Mouse (Mus musculus) kidney, embryonic 15.5 days (tissue): ENCODE data around the gene Timm13. TPM values are rescaled to one million over a fixed set of nuclear protein-coding genes. Genes with fewer than 3 reads are reported as not detected.

Experiments used
- ATAC-seq: fragments of 200-750 bp; cut with Nextera tagmentation; replicated peaks from 2 replicates; pipeline ENCODE4 v1.8.0; 2017; ENCODE audit warnings: moderate TSS enrichment; ENCODE audit not compliant: low FRiP score
- H3K27ac ChIP-seq: fragments of 300-500 bp; sonication (generic); 2 replicates; pipeline ENCODE4 v1.5.1; 2015; ENCODE audit warnings: mild to moderate bottlenecking, inconsistent platforms
- H3K27me3 ChIP-seq: fragments of 300-500 bp; sonication (generic); 2 replicates; pipeline ENCODE4 v1.6.1; 2015; ENCODE audit warnings: inconsistent platforms
- H3K36me3 ChIP-seq: fragments of 300-500 bp; sonication (generic); 2 replicates; pipeline ENCODE4 v1.6.1; 2015; ENCODE audit warnings: inconsistent platforms
- H3K4me1 ChIP-seq: fragments of 300-500 bp; sonication (generic); 2 replicates; pipeline ENCODE4 v1.6.1; 2015; ENCODE audit warnings: inconsistent platforms
- H3K4me2 ChIP-seq: fragments of 300-500 bp; sonication (generic); 2 replicates; pipeline ENCODE4 v1.6.1; 2015; ENCODE audit warnings: moderate library complexity, mild to moderate bottlenecking, inconsistent platforms
- H3K4me3 ChIP-seq: fragments of 300-500 bp; sonication (generic); replicated peaks from 2 replicates; pipeline ENCODE4 v1.5.1; 2015; ENCODE audit warnings: mild to moderate bottlenecking, inconsistent platforms
- H3K9ac ChIP-seq: fragments of 300-500 bp; sonication (generic); 2 replicates; pipeline ENCODE4 v1.6.1; 2015; ENCODE audit warnings: mild to moderate bottlenecking, inconsistent platforms
- H3K9me3 ChIP-seq: fragments of 300-500 bp; sonication (generic); replicated peaks from 2 replicates; pipeline ENCODE4 v1.6.1; 2016; ENCODE audit warnings: inconsistent platforms
- WGBS: fragments of 180-500 bp; shearing (Covaris S2); methylation state at CpG from one replicate; pipeline ENCODE4 v1.1.7; 2015; ENCODE audit warnings: mixed read lengths; 5-methylcytosine and 5-hydroxymethylcytosine counted together
- polyA plus RNA-seq: library from polyadenylated mRNA; unstranded; fragments of >200 nt; fragmentation: Nextera tagmentation; extraction: Ambion mirVana; gene quantifications from 2 replicates; pipeline ENCODE4 v1.2.1, GENCODE M21; 2015

Timm13 gene
- polyA plus RNA-seq, 1 experiment from 2014 or later, result 368 TPM

DNA sequence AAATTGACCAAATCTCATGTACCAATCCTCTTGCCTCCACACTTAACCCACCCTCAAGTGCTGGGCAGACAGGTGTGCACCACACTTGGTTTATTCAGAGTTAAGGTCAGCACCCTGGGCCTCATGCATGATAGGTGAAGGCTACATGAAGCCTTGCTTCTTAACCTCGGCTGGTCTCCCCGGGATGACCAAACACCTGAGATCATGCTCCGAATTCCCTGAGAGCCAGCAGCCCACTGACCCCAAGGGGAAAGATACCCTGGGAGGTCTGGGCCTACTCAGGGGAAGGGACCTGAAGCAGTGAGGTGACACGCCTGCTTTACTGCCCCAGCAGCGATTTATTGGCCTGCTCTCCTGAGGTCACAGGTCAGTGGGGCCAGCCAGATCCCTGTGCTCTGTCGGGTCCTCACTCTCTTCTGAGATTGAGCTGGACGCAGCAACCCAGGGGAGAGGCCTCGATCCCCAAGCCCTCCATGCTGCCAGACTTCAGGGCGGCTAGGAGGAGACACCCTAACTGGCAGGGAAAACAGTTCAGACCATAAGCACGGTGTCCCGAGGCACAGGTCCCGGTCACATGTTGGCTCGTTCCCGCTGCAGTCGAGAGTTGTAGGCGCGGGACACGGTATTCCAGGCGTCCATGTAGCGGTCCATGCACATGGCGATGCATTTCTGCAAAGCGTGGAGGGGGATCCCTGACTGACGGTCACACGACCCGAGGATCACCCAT lies 1.0 kb downstream of the Timm13 start:
- Histone ChIP-seq H3K27ac (peak overlapping the region; percentile 84), H3K9ac (peak overlapping the region; percentile 85), H3K9me3 (no peaks in the 10 kb centered on the region), H3K4me1 (peaks cover 33% of the 10 kb centered on the region), H3K27me3 (no peaks in the 10 kb centered on the region), H3K36me3 (peaks cover 50% of the 10 kb centered on the region), H3K4me3 (peak overlapping the region; percentile 81), H3K4me2 (peak overlapping the region; percentile 90)
- 10% methylated on average over 25 of the region's 25 CpGs for WGBS
- ATAC-seq, result no peak; the same call in 1 of the 2 replicates

DNA sequence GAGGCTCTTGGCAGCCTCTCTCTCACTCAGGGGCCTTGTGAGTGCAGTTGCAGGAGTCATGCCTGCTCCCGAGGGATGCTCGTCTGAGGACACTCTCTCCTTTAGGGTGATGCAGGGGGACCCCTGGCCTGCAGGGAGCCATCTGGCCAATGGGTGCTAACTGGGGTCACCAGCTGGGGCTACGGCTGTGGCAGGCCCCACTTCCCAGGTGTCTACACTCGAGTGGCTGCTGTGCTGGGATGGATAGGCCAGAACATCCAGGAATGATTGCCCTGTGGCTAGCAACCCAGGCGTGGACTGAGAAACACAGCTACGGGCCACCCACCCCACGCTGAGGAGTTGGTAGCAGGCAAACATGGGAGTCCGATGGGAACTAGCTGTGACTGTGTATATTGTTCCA lies 1.7 kb downstream of the Timm13 start:
- Histone ChIP-seq H3K4me3 (peak overlapping the region; percentile 81), H3K9ac (no peak overlapping the region), H3K36me3 (peaks cover 44% of the 10 kb centered on the region), H3K4me1 (peaks cover 33% of the 10 kb centered on the region), H3K27me3 (no peaks in the 10 kb centered on the region), H3K27ac (no peak overlapping the region), H3K9me3 (no peaks in the 10 kb centered on the region), H3K4me2 (peak overlapping the region; percentile 90)
- 91% methylated on average over 8 of the region's 8 CpGs for WGBS
- ATAC-seq, result no peak

DNA sequence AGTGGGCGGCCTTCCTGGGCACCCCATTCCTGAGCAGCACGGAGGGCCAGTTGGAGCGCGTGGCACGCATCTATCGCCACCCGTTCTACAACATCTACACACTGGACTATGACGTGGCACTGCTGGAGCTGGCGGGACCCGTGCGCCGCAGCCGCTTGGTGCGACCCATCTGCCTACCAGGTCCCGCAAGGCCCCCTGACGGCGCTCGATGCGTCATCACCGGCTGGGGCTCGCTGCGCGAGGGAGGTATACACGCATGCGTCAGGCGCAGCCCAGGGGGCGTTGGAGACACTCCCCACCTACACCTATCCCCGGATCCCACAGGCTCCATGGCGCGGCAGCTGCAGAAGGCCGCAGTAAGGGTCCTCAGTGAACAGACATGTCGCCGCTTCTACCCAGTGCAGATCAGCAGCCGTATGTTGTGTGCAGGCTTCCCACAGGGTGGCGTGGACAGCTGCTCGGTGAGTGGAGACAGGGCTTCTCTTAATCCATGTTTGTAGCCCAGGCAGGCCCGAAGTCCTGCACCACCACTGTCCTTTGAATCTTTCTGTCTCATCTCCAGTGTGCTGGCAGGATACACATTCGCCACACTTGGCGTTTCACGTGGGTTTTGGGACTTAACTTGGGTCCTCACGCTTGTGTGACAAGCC lies 2.8 kb downstream of the Timm13 start:
- no peak for ATAC-seq
- no peaks in the 10 kb centered on the region for H3K27me3 ChIP-seq
- 0 out of 2 replicates have a peak overlapping the region, but pooled peaks have one; percentile 7 for H3K9ac ChIP-seq
- H3K27ac ChIP-seq, result no peak overlapping the region
- H3K4me3 ChIP-seq, result peak overlapping the region; percentile 6; the same call in 1 of the 2 replicates
- peaks cover 33% of the 10 kb centered on the region for H3K36me3 ChIP-seq
- H3K4me1 ChIP-seq, result peaks cover 33% of the 10 kb centered on the region
- peak overlapping the region; percentile 35; the same call in 1 of the 2 replicates for H3K4me2 ChIP-seq
- no peaks in the 10 kb centered on the region for H3K9me3 ChIP-seq
- WGBS, result 39% methylated on average over 41 of the region's 41 CpGs

DNA sequence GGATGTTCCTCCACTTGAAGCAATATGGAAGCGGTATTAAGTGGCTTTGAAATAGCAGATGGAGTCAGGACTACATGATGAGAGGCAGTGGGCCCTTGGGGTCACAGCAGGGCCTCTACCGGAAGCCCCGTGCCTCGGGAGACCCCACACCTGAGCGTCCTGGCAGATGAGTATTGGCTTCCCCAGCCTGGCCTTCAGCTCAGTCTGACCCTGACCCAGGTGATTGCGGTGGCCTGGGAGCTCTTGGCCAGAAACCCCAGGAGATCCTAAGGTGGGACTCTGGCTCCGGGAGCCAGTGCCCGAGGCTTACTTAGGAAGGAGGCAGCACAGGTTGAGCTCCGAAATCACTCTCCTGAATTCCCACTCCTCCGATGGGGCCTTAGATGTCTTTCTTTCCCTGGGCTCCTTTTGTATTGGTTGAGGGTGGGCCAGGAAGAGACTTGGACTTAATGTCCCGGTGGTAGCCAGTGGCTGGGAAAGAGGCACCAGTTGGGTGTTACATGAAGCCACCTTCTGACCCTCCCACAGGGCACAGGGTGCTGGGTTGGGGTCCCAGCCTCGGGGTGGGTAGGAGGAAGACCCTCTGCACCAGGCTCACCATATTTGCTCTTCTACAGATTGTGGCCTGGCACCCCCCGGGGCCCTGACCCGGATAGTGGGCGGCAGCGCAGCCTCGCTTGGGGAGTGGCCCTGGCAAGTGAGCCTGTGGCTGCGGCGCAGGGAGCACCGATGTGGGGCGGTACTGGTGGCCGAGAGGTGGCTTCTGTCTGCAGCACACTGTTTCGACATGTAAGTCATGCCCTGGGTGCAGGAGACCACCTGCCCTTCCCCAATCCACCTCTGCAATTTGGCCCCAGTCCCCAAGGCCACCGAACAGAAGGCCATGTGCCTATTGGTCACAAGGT lies 3.9 kb downstream of the Timm13 start:
- H3K9me3 ChIP-seq, result no peaks in the 10 kb centered on the region
- no peak overlapping the region for H3K4me2 ChIP-seq
- peaks cover 32% of the 10 kb centered on the region for H3K4me1 ChIP-seq
- whole genome bisulfite sequencing, result 69% methylated on average over 24 of the region's 24 CpGs
- H3K9ac ChIP-seq, result no peak overlapping the region
- no peak overlapping the region for H3K27ac ChIP-seq
- peaks cover 21% of the 10 kb centered on the region for H3K36me3 ChIP-seq
- no peaks in the 10 kb centered on the region for H3K27me3 ChIP-seq
- no peak for ATAC-seq
- no peak overlapping the region for H3K4me3 ChIP-seq

DNA sequence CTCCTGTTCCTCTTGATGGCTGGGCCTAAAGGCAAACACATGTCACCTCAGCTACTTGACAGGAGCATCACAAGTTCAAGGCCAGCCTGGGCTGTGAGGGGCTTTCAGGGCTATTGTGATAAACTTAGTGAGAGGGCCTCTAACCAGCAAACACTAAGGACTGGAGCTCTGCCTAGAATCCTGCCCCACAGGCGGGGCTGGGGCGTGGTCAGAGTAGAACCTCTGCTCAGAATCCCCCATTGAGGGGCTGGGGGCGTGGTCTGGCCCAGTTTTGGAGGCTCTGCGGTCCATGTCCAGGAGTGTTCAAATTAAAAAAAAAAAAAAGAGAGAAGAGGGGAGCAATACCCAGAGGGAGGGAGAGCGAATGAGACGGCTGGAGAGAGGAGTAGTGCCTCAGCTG lies 5.1 kb downstream of the Timm13 start:
- no peak overlapping the region for H3K9ac ChIP-seq
- H3K27me3 ChIP-seq, result no peaks in the 10 kb centered on the region
- H3K9me3 ChIP-seq, result no peaks in the 10 kb centered on the region
- H3K4me2 ChIP-seq, result no peak overlapping the region
- no peak for ATAC-seq
- 85% methylated on average over 6 of the region's 6 CpGs for WGBS
- H3K27ac ChIP-seq, result no peak overlapping the region
- H3K4me3 ChIP-seq, result no peak overlapping the region
- peaks cover 25% of the 10 kb centered on the region for H3K4me1 ChIP-seq
- H3K36me3 ChIP-seq, result peaks cover 16% of the 10 kb centered on the region

DNA sequence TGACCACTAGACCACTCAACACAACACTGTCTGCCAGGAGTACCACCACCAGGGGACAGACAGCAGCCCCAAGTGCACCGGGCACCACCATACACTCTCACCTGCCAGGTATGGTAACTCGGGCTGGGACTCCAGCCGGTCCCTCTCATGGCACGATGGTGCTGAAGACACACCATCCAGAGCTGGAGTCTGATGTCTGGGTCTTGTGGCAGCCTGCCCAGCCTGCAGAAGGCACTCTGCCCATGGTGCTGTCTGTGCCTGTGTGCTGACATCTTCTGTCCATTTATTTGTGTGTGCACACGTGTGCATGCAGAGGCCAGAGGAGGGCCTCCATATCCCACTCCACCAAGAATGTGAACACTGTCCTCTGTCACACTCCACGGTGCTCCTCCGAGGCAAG lies 5.7 kb downstream of the Timm13 start:
- Histone ChIP-seq H3K4me3 (no peak overlapping the region), H3K27ac (no peak overlapping the region), H3K4me1 (peaks cover 25% of the 10 kb centered on the region), H3K27me3 (peaks cover 3% of the 10 kb centered on the region; the same call in 1 of the 2 replicates), H3K9me3 (no peaks in the 10 kb centered on the region), H3K9ac (no peak overlapping the region), H3K36me3 (peaks cover 16% of the 10 kb centered on the region), H3K4me2 (no peak overlapping the region)
- WGBS, result 82% methylated on average over 7 of the region's 7 CpGs
- no peak for ATAC-seq

DNA sequence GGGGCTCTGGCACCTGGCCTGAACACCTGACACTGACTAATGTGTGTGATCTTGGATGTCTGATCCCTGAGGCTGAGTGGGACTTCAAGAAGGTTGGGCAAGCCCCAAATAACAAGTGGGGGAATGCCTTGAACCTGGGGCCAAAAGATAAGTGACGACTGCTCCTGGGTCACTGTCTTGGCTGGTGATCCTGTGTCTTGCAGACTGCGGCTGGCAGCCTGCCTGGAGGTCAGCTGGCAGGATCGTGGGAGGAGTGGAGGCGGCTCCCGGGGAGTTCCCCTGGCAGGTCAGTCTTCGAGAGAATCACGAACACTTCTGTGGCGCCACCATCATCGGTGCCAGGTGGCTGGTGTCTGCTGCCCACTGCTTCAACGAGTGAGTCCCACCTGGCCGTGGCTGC lies 13.6 kb downstream of the Timm13 start:
- Histone ChIP-seq H3K36me3 (no peaks in the 10 kb centered on the region), H3K4me1 (peaks cover 4% of the 10 kb centered on the region; the same call in 1 of the 2 replicates), H3K4me2 (no peak overlapping the region), H3K27ac (no peak overlapping the region), H3K4me3 (no peak overlapping the region), H3K9me3 (no peaks in the 10 kb centered on the region), H3K9ac (no peak overlapping the region), H3K27me3 (peaks cover 22% of the 10 kb centered on the region)
- ATAC-seq, result no peak
- 43% methylated on average over 11 of the region's 11 CpGs for WGBS

DNA sequence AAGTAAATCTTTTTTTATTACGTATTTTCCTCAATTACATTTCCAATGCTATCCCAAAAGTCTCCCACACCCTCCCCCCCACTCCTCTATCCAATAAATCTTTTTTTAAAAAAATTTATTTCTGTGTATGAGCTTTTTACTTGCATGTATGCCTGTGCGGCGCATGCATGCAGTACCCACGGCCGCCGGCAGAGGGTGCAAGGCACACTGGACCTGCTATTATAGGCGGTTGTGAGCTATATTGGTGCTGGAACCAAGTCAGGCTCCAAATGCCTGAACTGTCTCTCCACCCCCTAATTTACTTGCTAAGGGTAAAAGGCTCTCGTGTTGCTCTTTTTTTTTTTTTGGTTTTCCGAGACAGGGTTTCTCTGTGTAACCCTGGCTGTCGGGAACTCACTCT lies 19.5 kb downstream of the Timm13 start:
- Histone ChIP-seq H3K4me1 (peaks cover 5% of the 10 kb centered on the region; the same call in 1 of the 2 replicates), H3K4me2 (no peak overlapping the region), H3K9me3 (no peaks in the 10 kb centered on the region), H3K27ac (no peak overlapping the region), H3K4me3 (no peak overlapping the region), H3K27me3 (no peaks in the 10 kb centered on the region; the same call in 1 of the 2 replicates), H3K9ac (no peak overlapping the region), H3K36me3 (no peaks in the 10 kb centered on the region)
- ATAC-seq, result no peak
- 28% methylated on average over 10 of the region's 10 CpGs for WGBS

DNA sequence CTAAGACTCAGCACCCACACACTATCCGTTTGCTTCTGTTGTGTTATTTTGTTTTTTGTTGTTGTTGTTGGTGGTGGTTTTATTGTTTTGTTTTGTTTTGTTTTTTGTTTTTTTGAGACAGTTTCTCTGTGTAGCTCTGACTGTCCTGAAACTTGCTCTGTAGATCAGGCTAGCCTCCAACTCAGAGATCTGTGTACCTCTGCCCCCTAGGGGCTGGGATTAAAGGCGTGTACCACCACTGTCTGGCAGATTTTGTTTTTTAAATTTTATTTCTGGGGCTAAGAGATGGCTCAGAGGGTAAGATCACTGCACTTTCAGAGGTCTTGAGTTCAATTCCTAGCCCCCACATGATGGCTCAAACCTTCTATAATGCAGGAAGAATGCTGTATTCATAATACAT lies 19.9 kb downstream of the Timm13 start:
- 71% methylated on average over 2 of the region's 2 CpGs for WGBS

DNA sequence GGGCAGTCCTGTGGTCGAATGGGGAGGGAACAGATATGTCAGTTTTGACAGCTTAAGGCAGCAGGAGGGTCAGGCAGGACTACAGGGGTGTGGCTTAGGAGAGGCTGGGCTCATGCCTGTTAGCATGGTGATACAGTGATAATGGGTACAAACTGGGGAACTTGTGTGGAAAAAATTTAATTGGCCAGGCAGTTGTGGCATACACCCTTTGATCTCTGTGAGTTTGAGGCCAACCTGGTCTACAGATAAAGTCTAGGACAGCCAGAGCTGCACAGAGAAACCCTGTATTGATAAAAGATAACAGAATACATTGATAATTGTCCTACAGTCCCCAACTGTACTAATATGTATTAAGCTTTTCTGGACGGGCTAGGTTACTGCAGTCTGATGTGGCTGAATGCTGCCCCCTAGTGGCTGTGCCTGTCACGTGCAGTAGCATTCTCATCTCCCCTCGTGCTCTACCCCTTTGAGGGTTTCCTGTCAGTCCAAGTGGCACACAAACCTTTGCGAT lies 20.6 kb downstream of the Timm13 start:
- no peaks in the 10 kb centered on the region for H3K9me3 ChIP-seq
- no peak overlapping the region for H3K4me3 ChIP-seq
- ATAC-seq, result 0 out of 2 replicates have a peak, but pooled peaks have one; percentile 43
- no peak overlapping the region for H3K4me2 ChIP-seq
- whole genome bisulfite sequencing, result 17% methylated on average over 5 of the region's 5 CpGs
- H3K4me1 ChIP-seq, result peaks cover 7% of the 10 kb centered on the region; the same call in 1 of the 2 replicates
- no peaks in the 10 kb centered on the region for H3K27me3 ChIP-seq
- H3K27ac ChIP-seq, result no peak overlapping the region
- no peak overlapping the region for H3K9ac ChIP-seq
- no peaks in the 10 kb centered on the region for H3K36me3 ChIP-seq

More for the DNA sequence above, 19.9 kb downstream of the Timm13 start:
- H3K4me2 ChIP-seq, result no peak overlapping the region
- ATAC-seq, result no peak
- no peak overlapping the region for H3K4me3 ChIP-seq
- H3K9ac ChIP-seq, result no peak overlapping the region
- H3K36me3 ChIP-seq, result no peaks in the 10 kb centered on the region
- H3K27ac ChIP-seq, result no peak overlapping the region
- peaks cover 7% of the 10 kb centered on the region; the same call in 1 of the 2 replicates for H3K4me1 ChIP-seq
- no peaks in the 10 kb centered on the region for H3K9me3 ChIP-seq
- H3K27me3 ChIP-seq, result no peaks in the 10 kb centered on the region; the same call in 1 of the 2 replicates

DNA sequence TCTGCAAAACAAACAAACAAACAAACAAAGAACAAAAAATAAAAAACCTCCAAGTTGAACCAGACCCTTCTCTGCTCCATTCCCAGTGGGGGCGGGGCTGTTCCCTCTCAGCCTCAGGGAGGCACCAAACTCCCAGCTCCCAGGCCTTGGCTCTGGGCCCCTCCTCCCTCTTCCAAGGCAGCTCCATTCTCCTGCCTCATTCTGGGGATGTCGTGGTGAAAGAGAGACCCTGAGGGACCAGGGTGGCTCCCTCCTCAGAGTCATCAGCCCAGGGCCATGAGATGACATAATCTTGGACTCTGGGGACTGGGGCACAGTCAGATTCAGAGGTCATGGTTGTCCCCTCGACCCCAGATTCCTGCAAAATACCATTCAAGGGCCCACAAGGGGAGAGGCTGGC lies 24.2 kb downstream of the Timm13 start:
- Histone ChIP-seq H3K36me3 (no peaks in the 10 kb centered on the region), H3K4me2 (no peak overlapping the region), H3K4me3 (no peak overlapping the region), H3K27ac (no peak overlapping the region), H3K4me1 (peaks cover 8% of the 10 kb centered on the region; the same call in 1 of the 2 replicates), H3K27me3 (no peaks in the 10 kb centered on the region; the same call in none of the 2 replicates), H3K9me3 (no peaks in the 10 kb centered on the region), H3K9ac (no peak overlapping the region)
- 15% methylated on average over 3 of the region's 3 CpGs for WGBS
- no peak for ATAC-seq
